Mouse (Mus musculus) hindbrain, embryonic 15.5 days (tissue): ENCODE results near the gene B3gntl1. TPM values are rescaled to one million over a fixed set of nuclear protein-coding genes. Genes with fewer than 3 reads are reported as not detected.
"Not testable (repeated sequence)": the region's sequence is repeated elsewhere in the genome, so short reads cannot be mapped to it uniquely, and the experiment has no call there.

Experiments used
- ATAC-seq: fragments of 200-750 bp; cut with Nextera tagmentation; 2 replicates; pipeline ENCODE4 v1.8.0; 2017; ENCODE audit warnings: low read depth, moderate number of reproducible peaks, moderate TSS enrichment; ENCODE audit not compliant: low FRiP score
- H3K27ac ChIP-seq: fragments of 300-500 bp; sonication (generic); replicated peaks from 2 replicates; pipeline ENCODE4 v1.5.1; 2015; ENCODE audit warnings: mild to moderate bottlenecking, inconsistent platforms
- H3K27me3 ChIP-seq: fragments of 300-500 bp; sonication (generic); 2 replicates; pipeline ENCODE4 v1.6.1; 2015; ENCODE audit warnings: control low read depth, inconsistent platforms
- H3K36me3 ChIP-seq: fragments of 300-500 bp; sonication (generic); 2 replicates; pipeline ENCODE4 v1.6.1; 2015; ENCODE audit warnings: control low read depth, inconsistent platforms
- H3K4me1 ChIP-seq: fragments of 300-500 bp; sonication (generic); replicated peaks from 2 replicates; pipeline ENCODE4 v1.6.1; 2015; ENCODE audit warnings: control low read depth, inconsistent platforms
- H3K4me2 ChIP-seq: fragments of 300-500 bp; sonication (generic); 2 replicates; pipeline ENCODE4 v1.6.1; 2015; ENCODE audit warnings: moderate library complexity, mild to moderate bottlenecking, inconsistent platforms
- H3K4me3 ChIP-seq: fragments of 300-500 bp; sonication (generic); 2 replicates; pipeline ENCODE4 v1.5.1; 2015; ENCODE audit warnings: mild to moderate bottlenecking, inconsistent platforms
- H3K9ac ChIP-seq: fragments of 300-500 bp; sonication (generic); 2 replicates; pipeline ENCODE4 v1.6.1; 2015; ENCODE audit warnings: inconsistent platforms
- H3K9me3 ChIP-seq: fragments of 300-500 bp; sonication (generic); 2 replicates; pipeline ENCODE4 v1.6.1; 2016; ENCODE audit warnings: control low read depth, inconsistent platforms
- WGBS: fragments of 180-500 bp; shearing (Covaris S2); methylation state at CpG from one replicate; pipeline ENCODE4 v1.1.7; 2015; 5-methylcytosine and 5-hydroxymethylcytosine counted together
- polyA plus RNA-seq: library from polyadenylated mRNA; unstranded; fragments of >200 nt; fragmentation: Nextera tagmentation; extraction: Ambion mirVana; gene quantifications from 2 replicates; pipeline ENCODE4 v1.2.1, GENCODE M21; 2015

B3gntl1 gene
- polyA plus RNA-seq, 1 experiment from 2014 or later = 7.9 TPM

DNA sequence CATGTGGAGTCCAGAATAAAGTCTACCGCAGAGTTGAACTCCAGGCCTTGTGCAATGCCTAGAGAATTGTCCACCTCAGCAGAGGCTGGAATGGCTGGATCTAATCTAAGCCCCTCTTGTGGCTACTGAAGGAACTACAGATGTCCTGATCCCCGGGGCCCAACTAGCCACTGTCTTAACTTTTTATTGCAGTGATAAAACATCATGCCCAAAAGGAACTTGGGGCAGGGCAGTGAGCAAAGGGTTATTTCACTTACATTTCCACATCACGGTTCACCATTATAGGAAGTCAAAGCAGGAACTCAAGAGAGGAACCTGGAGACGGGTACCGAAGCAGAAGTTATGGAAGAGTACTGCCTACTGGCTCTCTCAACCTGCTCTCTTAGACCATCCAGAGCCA is 7.8 kb upstream of the B3gntl1 start:
- no peak for ATAC-seq
- 79% methylated on average over 5 of the region's 5 CpGs for WGBS
- no peak overlapping the region for H3K4me2 ChIP-seq

GRCm38 (mm10) chr11:121679581-121679980 is 6.6 kb upstream of the B3gntl1 start:
- WGBS = 86% methylated on average over 2 of the region's 2 CpGs
- Histone ChIP-seq H3K9me3 (no peaks in the 10 kb centered on the region), H3K36me3 (no peaks in the 10 kb centered on the region), H3K4me1 (no peaks in the 10 kb centered on the region), H3K27ac (no peak overlapping the region), H3K27me3 (no peaks in the 10 kb centered on the region), H3K9ac (no peak overlapping the region), H3K4me2 (no peak overlapping the region), H3K4me3 (no peak overlapping the region)
- no peak for ATAC-seq

More for the DNA sequence above, 7.8 kb upstream of the B3gntl1 start:
- no peaks in the 10 kb centered on the region for H3K36me3 ChIP-seq
- H3K9me3 ChIP-seq = no peaks in the 10 kb centered on the region
- no peak overlapping the region for H3K9ac ChIP-seq
- no peaks in the 10 kb centered on the region for H3K4me1 ChIP-seq
- H3K27ac ChIP-seq = no peak overlapping the region
- no peaks in the 10 kb centered on the region for H3K27me3 ChIP-seq
- no peak overlapping the region for H3K4me3 ChIP-seq

- no peak for ATAC-seq
- Histone ChIP-seq H3K4me1 (peaks cover 12% of the 10 kb centered on the region), H3K27me3 (no peaks in the 10 kb centered on the region), H3K36me3 (no peaks in the 10 kb centered on the region), H3K4me3 (no peak overlapping the region), H3K4me2 (no peak overlapping the region), H3K9me3 (no peaks in the 10 kb centered on the region), H3K27ac (no peak overlapping the region), H3K9ac (no peak overlapping the region)
- WGBS = 96% methylated on average over 2 of the region's 2 CpGs
Observed at GRCm38 (mm10) chr11:121676836-121677235, 3.9 kb upstream of the B3gntl1 start.

DNA sequence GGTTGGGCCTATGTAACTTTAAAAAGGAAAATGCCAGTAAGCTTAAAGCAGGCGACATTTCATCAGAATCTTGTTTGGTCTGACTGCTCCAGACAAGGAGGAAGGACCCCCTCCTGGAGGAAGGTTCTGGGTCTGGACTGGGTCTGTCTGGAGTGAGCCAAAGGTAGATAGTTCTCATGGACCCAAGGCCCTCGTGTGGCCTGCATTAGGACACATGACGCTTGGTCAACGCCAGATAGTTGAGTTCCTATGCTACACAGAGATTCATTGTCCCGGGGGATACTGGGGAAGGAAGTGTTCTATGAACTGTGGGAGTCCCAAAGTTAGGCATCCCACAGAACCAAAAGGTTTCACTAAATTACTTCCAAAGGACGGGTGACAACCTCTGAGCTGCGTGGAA is 676 bp upstream of the B3gntl1 start:
- peaks cover 12% of the 10 kb centered on the region for H3K4me1 ChIP-seq
- H3K27me3 ChIP-seq = no peaks in the 10 kb centered on the region
- H3K4me3 ChIP-seq = peak overlapping the region; percentile 88
- peak overlapping the region; percentile 97 for H3K27ac ChIP-seq
- peak overlapping the region; percentile 49 for H3K9ac ChIP-seq
- no peaks in the 10 kb centered on the region for H3K36me3 ChIP-seq
- peak overlapping the region; percentile 78 for H3K4me2 ChIP-seq
- 0 out of 2 replicates have a peak, but pooled peaks have one; percentile 1 for ATAC-seq
- H3K9me3 ChIP-seq = no peaks in the 10 kb centered on the region
- WGBS = 72% methylated on average over 7 of the region's 7 CpGs

GRCm38 (mm10) chr11:121672312-121672989 is 502 bp downstream of the B3gntl1 start:
- H3K4me1 ChIP-seq = peaks cover 12% of the 10 kb centered on the region
- peak; percentile 65 for ATAC-seq
- H3K36me3 ChIP-seq = no peaks in the 10 kb centered on the region
- H3K27ac ChIP-seq = peak overlapping the region; percentile 97
- H3K27me3 ChIP-seq = no peaks in the 10 kb centered on the region
- 5% methylated on average over 22 of the region's 22 CpGs for WGBS
- peak overlapping the region; percentile 78 for H3K4me2 ChIP-seq
- H3K9ac ChIP-seq = peak overlapping the region; percentile 89
- H3K4me3 ChIP-seq = peak overlapping the region; percentile 88
- H3K9me3 ChIP-seq = no peaks in the 10 kb centered on the region

DNA sequence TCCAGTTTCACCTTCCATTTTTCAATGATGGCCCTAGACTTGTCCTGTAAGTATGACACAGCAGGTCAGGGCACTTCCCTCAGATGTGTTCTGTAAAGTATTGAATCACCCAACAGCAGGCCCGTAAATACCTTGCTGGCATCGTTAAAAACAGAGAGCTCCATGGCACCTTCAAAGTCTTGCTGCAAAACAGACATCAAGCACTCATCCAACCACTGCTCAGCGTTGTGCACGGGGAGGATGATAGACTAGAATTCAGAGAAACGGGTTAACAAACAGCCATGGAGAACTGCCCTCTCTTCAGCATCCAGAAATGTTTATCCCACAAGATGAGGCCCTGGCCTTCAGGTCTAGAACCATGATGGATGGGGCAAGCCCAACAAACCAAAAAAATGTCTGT is 2.0 kb downstream of the B3gntl1 start:
- WGBS = 95% methylated on average over 5 of the region's 5 CpGs
- H3K36me3 ChIP-seq = no peaks in the 10 kb centered on the region

GRCm38 (mm10) chr11:121668776-121669175 is 4.2 kb downstream of the B3gntl1 start:
- no peaks in the 10 kb centered on the region for H3K27me3 ChIP-seq
- H3K9ac ChIP-seq = no peak overlapping the region
- ATAC-seq = no peak
- no peaks in the 10 kb centered on the region for H3K9me3 ChIP-seq
- H3K36me3 ChIP-seq = no peaks in the 10 kb centered on the region
- WGBS = 98% methylated on average over 5 of the region's 5 CpGs
- no peak overlapping the region for H3K4me3 ChIP-seq
- peaks cover 9% of the 10 kb centered on the region for H3K4me1 ChIP-seq
- H3K27ac ChIP-seq = no peak overlapping the region
- H3K4me2 ChIP-seq = no peak overlapping the region

More for the DNA sequence above, 2.0 kb downstream of the B3gntl1 start:
- no peak overlapping the region for H3K4me3 ChIP-seq
- H3K4me1 ChIP-seq = peaks cover 12% of the 10 kb centered on the region
- no peaks in the 10 kb centered on the region for H3K9me3 ChIP-seq
- no peak for ATAC-seq
- no peaks in the 10 kb centered on the region for H3K27me3 ChIP-seq
- H3K27ac ChIP-seq = no peak overlapping the region
- no peak overlapping the region for H3K4me2 ChIP-seq
- H3K9ac ChIP-seq = no peak overlapping the region

DNA sequence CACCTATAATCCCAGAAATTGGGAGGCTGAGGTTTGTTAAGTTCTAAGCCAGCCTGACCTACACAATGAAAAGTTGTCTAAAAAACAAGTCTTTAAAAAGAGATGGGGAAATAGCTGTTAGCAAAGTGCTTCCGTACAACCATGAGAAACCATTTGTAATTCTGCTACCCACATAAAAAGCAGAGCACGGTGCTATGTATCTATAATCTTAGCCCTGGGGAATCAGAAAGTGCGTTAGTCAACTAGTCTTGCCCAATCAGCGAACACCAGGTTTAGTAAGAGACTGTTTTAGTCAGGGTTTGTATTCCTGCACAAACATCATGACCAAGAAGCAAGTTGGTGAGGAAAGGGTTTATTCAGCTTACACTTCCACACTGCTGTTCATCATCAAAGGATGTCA is 5.4 kb downstream of the B3gntl1 start:
- no peak overlapping the region for H3K9ac ChIP-seq
- H3K27me3 ChIP-seq = no peaks in the 10 kb centered on the region
- ATAC-seq = no peak
- H3K36me3 ChIP-seq = no peaks in the 10 kb centered on the region
- no peak overlapping the region for H3K4me2 ChIP-seq
- H3K9me3 ChIP-seq = no peaks in the 10 kb centered on the region
- no peak overlapping the region for H3K4me3 ChIP-seq
- 97% methylated on average over 4 of the region's 4 CpGs for WGBS
- H3K27ac ChIP-seq = no peak overlapping the region
- peaks cover 5% of the 10 kb centered on the region for H3K4me1 ChIP-seq

DNA sequence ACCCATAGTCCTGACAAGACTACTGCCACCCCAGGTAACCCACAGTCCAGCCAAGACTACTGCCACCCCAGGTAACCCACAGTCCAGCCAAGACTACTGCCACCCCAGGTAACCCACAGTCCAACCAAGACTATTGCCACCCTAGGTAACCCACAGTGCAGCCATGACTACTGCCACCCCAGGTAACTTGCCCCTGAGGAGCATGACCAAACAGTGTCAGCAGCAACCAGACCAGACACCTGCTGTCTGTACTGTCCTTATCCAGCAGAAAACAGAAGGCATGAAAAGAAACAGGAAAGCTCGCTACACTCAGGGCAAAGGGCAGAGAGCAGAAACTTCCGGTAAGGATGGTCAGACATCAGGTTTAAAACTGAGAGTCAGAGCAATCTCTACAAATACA is 11.8 kb downstream of the B3gntl1 start:
- 92% methylated on average over 2 of the region's 2 CpGs for WGBS

DNA sequence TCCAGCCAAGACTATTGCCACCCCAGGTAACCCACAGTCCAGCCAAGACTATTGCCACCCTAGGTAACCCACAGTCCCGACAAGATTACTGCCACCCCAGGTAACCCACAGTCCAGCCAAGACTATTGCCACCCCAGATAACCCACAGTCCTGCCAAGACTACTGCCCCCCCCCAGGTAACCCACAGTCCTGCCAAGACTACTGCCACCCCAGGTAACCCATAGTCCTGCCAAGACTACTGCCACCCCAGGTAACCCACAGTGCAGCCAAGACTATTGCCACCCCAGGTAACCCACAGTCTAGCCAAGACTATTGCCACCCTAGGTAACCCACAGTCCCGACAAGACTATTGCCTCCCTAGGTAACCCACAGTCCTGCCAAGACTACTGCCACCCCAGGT is 12.3 kb downstream of the B3gntl1 start:
- not testable (repeated sequence) for H3K4me3 ChIP-seq, ATAC-seq, H3K9me3 ChIP-seq, H3K9ac ChIP-seq, H3K36me3 ChIP-seq, H3K27ac ChIP-seq, H3K4me1 ChIP-seq, H3K4me2 ChIP-seq, H3K27me3 ChIP-seq
- 92% methylated on average over 2 of the region's 2 CpGs for WGBS

More for the DNA sequence above, 11.8 kb downstream of the B3gntl1 start:
- Histone ChIP-seq H3K4me2 (no peak overlapping the region), H3K36me3 (0 out of 2 replicates have a peak, but pooled peaks cover 3% of the 10 kb centered on the region), H3K4me1 (no peaks in the 10 kb centered on the region), H3K9ac (no peak overlapping the region), H3K27ac (no peak overlapping the region), H3K9me3 (no peaks in the 10 kb centered on the region), H3K27me3 (no peaks in the 10 kb centered on the region), H3K4me3 (no peak overlapping the region)
- no peak for ATAC-seq

- Histone ChIP-seq H3K27me3 (no peaks in the 10 kb centered on the region), H3K9me3 (no peaks in the 10 kb centered on the region), H3K4me3 (no peak overlapping the region), H3K4me1 (no peaks in the 10 kb centered on the region), H3K9ac (no peak overlapping the region), H3K27ac (no peak overlapping the region), H3K36me3 (0 out of 2 replicates have a peak, but pooled peaks cover 3% of the 10 kb centered on the region), H3K4me2 (no peak overlapping the region)
- 50% methylated on average over 1 of the region's 1 CpGs for WGBS
- ATAC-seq = no peak
Observed at GRCm38 (mm10) chr11:121658151-121658550, 14.8 kb downstream of the B3gntl1 start.

- Histone ChIP-seq H3K4me3 (no peak overlapping the region), H3K4me1 (no peaks in the 10 kb centered on the region), H3K27me3 (no peaks in the 10 kb centered on the region), H3K27ac (no peak overlapping the region), H3K9me3 (no peaks in the 10 kb centered on the region), H3K9ac (no peak overlapping the region), H3K36me3 (0 out of 2 replicates have a peak, but pooled peaks cover 3% of the 10 kb centered on the region), H3K4me2 (no peak overlapping the region)
- 84% methylated on average over 6 of the region's 6 CpGs for WGBS
- no peak for ATAC-seq
Observed at GRCm38 (mm10) chr11:121655807-121656511, 17.0 kb downstream of the B3gntl1 start.
